Mouse (Mus musculus) brain, embryonic 14.5 days (tissue): ENCODE measurements at regions not wholly inside any gene's neighbourhood (a gene's known extent, or its start where the extent isn't known, plus 50 kb on each side); places are given as distances from the start of the nearest gene placed in this dataset.

ENCODE experiments used
- CTCF ChIP-seq: fragments of 200-500 bp; IDR thresholded peaks from 2 replicates; pipeline ENCODE4 v1.5.1; 2012; ENCODE audit warnings: inconsistent platforms, mild to moderate bottlenecking, moderate library complexity, borderline replicate concordance; ENCODE audit not compliant: insufficient read depth, insufficient read length; ENCODE audit errors: extremely low read depth
- POLR2A ChIP-seq: fragments of 200-500 bp; IDR thresholded peaks from 2 replicates; pipeline ENCODE4 v1.6.1; 2012; ENCODE audit warnings: mild to moderate bottlenecking, inconsistent platforms, borderline replicate concordance; ENCODE audit not compliant: poor library complexity, insufficient read depth, insufficient read length, severe bottlenecking; ENCODE audit errors: extremely low read depth

- no peak for TF ChIP-seq POLR2A
- peak; percentile 26; the same call in 1 of the 2 replicates for TF ChIP-seq CTCF
Observed at GRCm38 (mm10) chr5:126431748-126432147, 809.9 kb upstream of the Tmem132c start.
